Mouse (Mus musculus): ENCODE data around the gene Klk12. TPM values are rescaled to one million over a fixed set of nuclear protein-coding genes. Genes with fewer than 3 reads are reported as not detected.

The Klk12 gene
- polyA plus RNA-seq, 1 experiment from 2014 or later: not detected

DNA sequence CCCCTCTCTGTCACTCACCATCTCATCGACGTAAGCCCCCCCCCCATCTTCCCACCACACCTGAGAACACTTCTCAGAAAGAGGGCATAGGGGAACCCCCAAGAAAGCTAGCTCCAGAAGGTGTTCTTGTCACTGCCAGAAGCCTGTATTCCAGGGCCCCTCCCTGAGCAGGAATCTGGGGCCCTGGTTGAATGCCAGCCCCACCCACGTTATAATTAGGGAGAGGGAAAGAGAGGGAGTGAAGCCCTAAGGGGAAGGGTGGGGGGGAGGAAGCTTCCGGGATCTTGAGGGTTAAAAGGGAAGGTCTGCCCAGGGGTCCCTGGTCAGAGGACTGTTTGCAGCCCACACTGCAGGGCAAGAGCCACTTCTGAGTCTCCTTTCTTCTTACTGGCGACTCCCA lies 12.0 kb downstream of the Klk12 start, which contains the start of gene Klk10:
Gene Klk10 (plus strand): TSS at position 290 of the 400 bp plus-strand sequence.
- ATAC-seq (ENCODE audit: insufficient number of reproducible peaks, insufficient read depth, low FRiP score, low read depth): no peak
- WGBS: 60% methylated on average over 5 of the region's 5 CpGs

DNA sequence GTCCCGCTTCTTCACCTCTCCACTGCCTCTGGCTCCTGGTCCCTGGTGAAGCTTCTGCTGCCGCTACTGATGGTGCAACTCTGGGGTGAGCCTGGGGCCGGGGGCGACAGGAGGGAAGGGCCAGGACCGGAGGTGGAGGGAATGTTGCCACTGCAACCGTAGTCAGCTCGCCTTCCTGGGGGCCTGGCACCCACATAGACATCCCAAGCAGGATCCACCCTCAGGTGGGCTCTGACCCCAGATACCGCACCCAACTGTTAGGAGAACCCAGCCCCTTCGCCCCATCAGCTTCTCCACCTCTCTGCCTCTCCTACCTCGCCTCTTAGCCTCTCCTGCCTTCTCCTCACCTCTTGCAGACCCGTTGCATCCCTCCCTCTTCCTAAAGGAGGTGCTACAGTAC lies 12.8 kb downstream of the Klk12 start:
- Histone ChIP-seq H3K4me2 (ENCODE audit: low read length) (no peak overlapping the region), H3K4me3 (ENCODE audit: control insufficient read depth in 1 of 2, insufficient read depth in 1 of 2, low read depth in 1 of 2, low read length in 2 of 2) (no peak overlapping the region), H3K27me3 (ENCODE audit: control insufficient read depth, insufficient read depth, low read length) (peaks cover 8% of the 10 kb centered on the region), H3K36me3 (ENCODE audit: control insufficient read depth, insufficient read depth, low read length) (no peaks in the 10 kb centered on the region), H3K27ac (replicated peaks in 1 of 2; ENCODE audit: control insufficient read depth in 1 of 2, insufficient read depth in 1 of 2, low read depth in 2 of 2, low read length in 2 of 2) (no peak overlapping the region), H3K9ac (ENCODE audit: low read length) (no peak overlapping the region), H3K9me3 (ENCODE audit: control insufficient read depth, low read length) (no peaks in the 10 kb centered on the region), H3K4me1 (ENCODE audit: control insufficient read depth in 2 of 2, insufficient read depth in 2 of 2, low read length in 2 of 2) (peaks cover 0 to 4% of the 10 kb centered on the region in 2 experiments; a peak in 1 of 4 replicates)
- no peak for ATAC-seq (ENCODE audit: insufficient number of reproducible peaks, insufficient read depth, low FRiP score, low read depth)
- 80% methylated on average over 10 of the region's 11 CpGs for WGBS

More for the DNA sequence above, 12.0 kb downstream of the Klk12 start, which contains the start of gene Klk10:
- no peak within 1 kb of the TSS for H3K27ac ChIP-seq (replicated peaks in 1 of 2; ENCODE audit: control insufficient read depth in 1 of 2, insufficient read depth in 1 of 2, low read depth in 2 of 2, low read length in 2 of 2)
- H3K9me3 ChIP-seq (ENCODE audit: control insufficient read depth, low read length): no peaks in the 10 kb centered on the region
- H3K4me1 ChIP-seq (ENCODE audit: control insufficient read depth in 2 of 2, insufficient read depth in 2 of 2, low read length in 2 of 2): peaks cover 0 to 4% of the 10 kb centered on the region in 2 experiments; a peak in 1 of 4 replicates
- H3K27me3 ChIP-seq (ENCODE audit: control insufficient read depth, insufficient read depth, low read length): peaks cover 8% of the 10 kb centered on the region
- no peaks in the 10 kb centered on the region for H3K36me3 ChIP-seq (ENCODE audit: control insufficient read depth, insufficient read depth, low read length)
- no peak within 1 kb of the TSS for H3K4me3 ChIP-seq (ENCODE audit: control insufficient read depth in 1 of 2, insufficient read depth in 1 of 2, low read depth in 1 of 2, low read length in 2 of 2)
- no peak within 1 kb of the TSS for H3K4me2 ChIP-seq (ENCODE audit: low read length)
- H3K9ac ChIP-seq (ENCODE audit: low read length): no peak within 1 kb of the TSS

DNA sequence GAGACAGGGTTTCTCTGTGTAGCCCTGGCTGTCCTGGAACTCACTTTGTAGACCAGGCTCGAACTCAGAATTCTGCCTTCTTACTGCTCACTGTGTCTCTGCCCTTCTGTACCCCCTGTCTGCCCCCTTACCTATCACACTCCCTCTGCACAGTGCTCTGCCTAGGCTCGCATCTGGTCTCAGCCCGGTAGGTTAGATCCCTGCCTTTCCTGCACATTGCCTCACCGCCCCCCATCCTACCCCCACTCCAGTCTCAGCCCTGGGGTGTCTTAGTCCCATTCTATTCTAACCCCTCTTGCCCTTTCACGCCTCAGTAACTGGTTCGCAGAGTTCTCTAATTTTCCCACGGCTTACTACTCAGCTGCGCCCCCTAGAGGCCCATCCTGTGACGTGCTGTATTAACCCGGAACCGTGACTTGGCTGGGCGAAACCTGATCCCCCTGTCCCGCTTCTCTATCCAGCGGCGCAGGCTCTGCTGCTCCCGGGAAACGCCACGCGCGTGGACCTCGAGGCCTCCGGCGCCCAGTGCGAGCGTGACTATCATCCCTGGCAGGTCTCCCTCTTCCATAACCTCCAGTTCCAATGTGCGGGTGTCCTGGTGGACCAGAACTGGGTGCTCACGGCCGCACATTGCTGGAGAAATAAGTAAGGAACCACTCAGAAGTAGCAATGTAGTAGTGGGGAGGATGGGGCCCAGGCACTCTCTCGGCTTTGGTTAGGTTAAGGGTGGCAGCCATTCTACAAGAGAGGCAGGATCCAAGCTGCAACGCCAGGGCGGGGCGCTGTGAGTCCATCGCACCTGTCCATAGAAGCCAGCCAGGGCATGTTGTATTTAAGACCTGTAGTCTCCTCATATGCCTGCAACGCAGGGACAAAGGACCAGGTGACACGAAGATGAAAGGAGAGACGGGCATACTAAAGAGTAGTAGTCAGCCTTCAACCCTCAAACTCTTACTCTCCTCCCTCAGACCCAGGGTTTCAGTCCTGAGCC lies 13.9 kb downstream of the Klk12 start:
- WGBS: 8% methylated on average over 36 of the region's 36 CpGs
- H3K9ac ChIP-seq (ENCODE audit: low read length): peak overlapping the region; percentile 47; the same call in 1 of the 2 replicates
- ATAC-seq (ENCODE audit: insufficient number of reproducible peaks, insufficient read depth, low FRiP score, low read depth): no peak

DNA sequence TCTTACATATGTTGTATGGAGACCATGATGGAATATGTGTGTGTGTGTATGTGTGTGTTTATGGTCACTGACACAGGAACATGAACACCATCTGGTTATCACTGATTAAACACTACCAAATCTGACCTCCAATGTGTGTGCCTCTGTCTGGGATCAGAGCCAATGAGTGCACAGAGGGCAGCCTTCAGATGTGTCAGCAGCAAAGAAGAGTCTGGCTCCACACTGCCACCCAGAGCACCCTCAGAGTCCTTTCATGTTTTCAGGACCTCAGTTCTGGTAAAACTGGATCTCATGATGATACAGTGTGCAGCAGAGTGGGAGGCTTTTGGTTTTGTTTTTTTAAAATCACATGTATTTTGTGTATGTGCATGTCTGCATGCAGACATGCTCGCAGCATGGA lies 16.6 kb downstream of the Klk12 start:
- 88% methylated on average over 1 of the region's 1 CpGs for WGBS
- no peak overlapping the region for H3K9ac ChIP-seq (ENCODE audit: low read length)
- peaks cover 8% of the 10 kb centered on the region for H3K27me3 ChIP-seq (ENCODE audit: control insufficient read depth, insufficient read depth, low read length)
- no peak for ATAC-seq (ENCODE audit: insufficient number of reproducible peaks, insufficient read depth, low FRiP score, low read depth)
- no peak overlapping the region for H3K4me2 ChIP-seq (ENCODE audit: low read length)
- no peak overlapping the region for H3K4me3 ChIP-seq (ENCODE audit: control insufficient read depth in 1 of 2, insufficient read depth in 1 of 2, low read depth in 1 of 2, low read length in 2 of 2)
- H3K27ac ChIP-seq (replicated peaks in 1 of 2; ENCODE audit: control insufficient read depth in 1 of 2, insufficient read depth in 1 of 2, low read depth in 2 of 2, low read length in 2 of 2): no peak overlapping the region
- no peaks in the 10 kb centered on the region for H3K36me3 ChIP-seq (ENCODE audit: control insufficient read depth, insufficient read depth, low read length)
- H3K4me1 ChIP-seq (ENCODE audit: control insufficient read depth in 2 of 2, insufficient read depth in 2 of 2, low read length in 2 of 2): peaks cover 0 to 4% of the 10 kb centered on the region in 2 experiments; a peak in 1 of 4 replicates
- no peaks in the 10 kb centered on the region for H3K9me3 ChIP-seq (ENCODE audit: control insufficient read depth, low read length)

More for the DNA sequence above, 13.9 kb downstream of the Klk12 start:
- Histone ChIP-seq H3K9me3 (ENCODE audit: control insufficient read depth, low read length) (no peaks in the 10 kb centered on the region), H3K4me3 (ENCODE audit: control insufficient read depth in 1 of 2, insufficient read depth in 1 of 2, low read depth in 1 of 2, low read length in 2 of 2) (peak overlapping the region; percentile 17 to 23; a peak in 3 of 4 replicates), H3K4me2 (ENCODE audit: low read length) (peak overlapping the region; percentile 62), H3K27me3 (ENCODE audit: control insufficient read depth, insufficient read depth, low read length) (peaks cover 8% of the 10 kb centered on the region), H3K27ac (replicated peaks in 1 of 2; ENCODE audit: control insufficient read depth in 1 of 2, insufficient read depth in 1 of 2, low read depth in 2 of 2, low read length in 2 of 2) (no peak overlapping the region), H3K4me1 (ENCODE audit: control insufficient read depth in 2 of 2, insufficient read depth in 2 of 2, low read length in 2 of 2) (peaks cover 0 to 4% of the 10 kb centered on the region in 2 experiments; a peak in 1 of 4 replicates), H3K36me3 (ENCODE audit: control insufficient read depth, insufficient read depth, low read length) (no peaks in the 10 kb centered on the region)

DNA sequence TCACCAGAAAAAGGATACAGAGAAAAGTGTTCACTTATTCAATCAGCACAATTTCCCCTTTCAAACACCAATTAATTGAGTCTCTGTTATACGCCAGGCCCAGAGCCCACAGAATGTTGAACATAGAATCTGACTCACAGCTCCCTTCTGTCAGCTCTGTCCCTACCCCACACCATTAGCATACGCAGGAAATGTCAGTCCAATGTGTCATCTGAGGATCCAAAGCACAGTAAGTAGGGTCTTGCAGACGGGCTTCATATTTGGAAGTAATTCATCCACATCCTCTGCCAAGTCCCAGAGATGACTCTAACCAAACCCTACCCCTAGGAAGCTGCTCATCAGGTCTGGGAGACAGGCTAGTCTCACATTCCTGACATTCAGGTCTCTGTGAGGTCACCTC lies 19.4 kb downstream of the Klk12 start:
- Histone ChIP-seq H3K27me3 (ENCODE audit: control insufficient read depth, insufficient read depth, low read length) (peaks cover 5% of the 10 kb centered on the region), H3K27ac (replicated peaks in 1 of 2; ENCODE audit: control insufficient read depth in 1 of 2, insufficient read depth in 1 of 2, low read depth in 2 of 2, low read length in 2 of 2) (no peak overlapping the region), H3K36me3 (ENCODE audit: control insufficient read depth, insufficient read depth, low read length) (no peaks in the 10 kb centered on the region), H3K4me1 (ENCODE audit: control insufficient read depth in 2 of 2, insufficient read depth in 2 of 2, low read length in 2 of 2) (no peaks in the 10 kb centered on the region), H3K9ac (ENCODE audit: low read length) (no peak overlapping the region), H3K4me3 (ENCODE audit: control insufficient read depth in 1 of 2, insufficient read depth in 1 of 2, low read depth in 1 of 2, low read length in 2 of 2) (no peak overlapping the region), H3K4me2 (ENCODE audit: low read length) (no peak overlapping the region), H3K9me3 (ENCODE audit: control insufficient read depth, low read length) (no peaks in the 10 kb centered on the region)
- WGBS: 68% methylated on average over 3 of the region's 3 CpGs
- no peak for ATAC-seq (ENCODE audit: insufficient number of reproducible peaks, insufficient read depth, low FRiP score, low read depth)

DNA sequence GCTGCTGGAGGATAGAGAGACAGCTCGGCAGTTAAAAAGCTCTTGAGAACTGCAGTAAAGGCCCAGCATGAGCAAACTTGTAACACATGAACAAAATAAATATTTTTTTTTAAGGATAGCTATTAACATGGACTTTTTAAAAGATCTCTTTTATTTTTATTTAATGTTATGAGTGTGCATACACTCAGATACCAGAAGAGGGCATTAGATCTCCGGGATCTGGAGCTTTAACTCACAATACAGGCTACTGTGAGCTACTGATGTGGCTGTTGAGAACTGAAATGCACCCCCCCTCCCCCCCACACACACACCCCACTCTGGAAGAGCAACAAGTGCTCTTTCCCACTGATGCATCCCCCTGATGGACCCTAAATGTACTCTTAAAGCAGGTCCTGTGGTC lies 20.6 kb downstream of the Klk12 start:
- Histone ChIP-seq H3K27ac (replicated peaks in 1 of 2; ENCODE audit: control insufficient read depth in 1 of 2, insufficient read depth in 1 of 2, low read depth in 2 of 2, low read length in 2 of 2) (no peak overlapping the region), H3K4me3 (ENCODE audit: control insufficient read depth in 1 of 2, insufficient read depth in 1 of 2, low read depth in 1 of 2, low read length in 2 of 2) (no peak overlapping the region), H3K4me2 (ENCODE audit: low read length) (no peak overlapping the region), H3K36me3 (ENCODE audit: control insufficient read depth, insufficient read depth, low read length) (no peaks in the 10 kb centered on the region), H3K9me3 (ENCODE audit: control insufficient read depth, low read length) (no peaks in the 10 kb centered on the region), H3K9ac (ENCODE audit: low read length) (no peak overlapping the region), H3K27me3 (ENCODE audit: control insufficient read depth, insufficient read depth, low read length) (no peaks in the 10 kb centered on the region), H3K4me1 (ENCODE audit: control insufficient read depth in 2 of 2, insufficient read depth in 2 of 2, low read length in 2 of 2) (no peaks in the 10 kb centered on the region)
- no peak for ATAC-seq (ENCODE audit: insufficient number of reproducible peaks, insufficient read depth, low FRiP score, low read depth)
- 76% methylated on average over 2 of the region's 2 CpGs for WGBS

DNA sequence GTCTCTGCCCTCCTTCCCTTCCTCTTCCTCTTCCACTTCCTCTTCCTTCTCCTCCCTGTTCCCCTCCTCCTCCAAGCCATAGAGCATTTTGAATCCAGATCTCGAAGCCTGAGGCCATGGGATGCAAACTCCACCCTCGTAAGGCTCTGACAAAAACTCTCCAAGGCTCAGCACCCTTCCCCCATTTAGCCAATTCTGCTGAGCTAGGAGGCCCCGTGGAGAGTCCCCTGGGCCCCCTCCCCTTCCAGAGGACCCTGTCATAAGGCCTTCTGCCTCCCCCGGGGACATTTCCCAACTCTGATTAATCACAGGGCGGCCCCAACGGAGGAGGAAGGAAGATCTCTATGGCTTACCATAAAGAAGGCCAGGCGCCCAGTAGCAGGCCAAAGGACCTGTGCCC lies 22.9 kb downstream of the Klk12 start, which contains the start of gene Klk9:
Gene Klk9 (plus strand): TSS at position 301 of the 400 bp plus-strand sequence.
- no peak for ATAC-seq (ENCODE audit: insufficient number of reproducible peaks, insufficient read depth, low FRiP score, low read depth)
- no peak within 1 kb of the TSS for H3K4me3 ChIP-seq (ENCODE audit: control insufficient read depth in 1 of 2, insufficient read depth in 1 of 2, low read depth in 1 of 2, low read length in 2 of 2)
- no peaks in the 10 kb centered on the region for H3K36me3 ChIP-seq (ENCODE audit: control insufficient read depth, insufficient read depth, low read length)
- no peak within 1 kb of the TSS for H3K9ac ChIP-seq (ENCODE audit: low read length)
- no peak within 1 kb of the TSS for H3K27ac ChIP-seq (replicated peaks in 1 of 2; ENCODE audit: control insufficient read depth in 1 of 2, insufficient read depth in 1 of 2, low read depth in 2 of 2, low read length in 2 of 2)
- no peaks in the 10 kb centered on the region for H3K9me3 ChIP-seq (ENCODE audit: control insufficient read depth, low read length)
- no peak within 1 kb of the TSS for H3K4me2 ChIP-seq (ENCODE audit: low read length)
- WGBS: 66% methylated on average over 7 of the region's 7 CpGs
- H3K4me1 ChIP-seq (ENCODE audit: control insufficient read depth in 2 of 2, insufficient read depth in 2 of 2, low read length in 2 of 2): peaks cover 4 to 7% of the 10 kb centered on the region in 2 experiments; a peak in 2 of 4 replicates
- peaks cover 11% of the 10 kb centered on the region for H3K27me3 ChIP-seq (ENCODE audit: control insufficient read depth, insufficient read depth, low read length)

All from heart, embryonic 14.5 days (tissue).